Mouse (Mus musculus) telencephalon, adult 2 months (tissue): Measurements from ENCODE around the gene Clasp1.

Experiments
- DNase-seq: peaks from one replicate; pipeline ENCODE4 v3.0.0-alpha.2; 2011; ENCODE audit warnings: low read depth, low spot score

Clasp1 gene

DNA sequence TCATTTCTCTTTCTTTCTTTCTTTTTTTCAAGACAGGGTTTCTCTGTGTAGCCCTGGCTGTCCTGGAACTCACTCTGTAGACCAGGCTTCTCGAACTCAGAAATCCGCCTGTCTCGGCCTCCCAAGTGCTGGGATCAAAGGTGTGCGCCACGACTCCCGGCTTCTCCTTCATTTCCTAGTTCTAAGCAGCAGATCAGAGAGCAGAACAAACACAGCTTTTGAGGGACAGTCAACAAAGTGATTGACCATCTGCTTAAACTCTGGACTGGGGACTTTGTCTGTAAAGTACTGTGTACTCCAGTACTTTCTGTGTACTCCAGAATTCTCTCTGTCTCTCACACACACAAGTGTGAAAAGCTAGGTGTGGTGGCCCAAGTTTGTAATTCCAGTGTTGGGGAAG lies 14.1 kb downstream of the Clasp1 start:
- no peak for DNase-seq

- no peak for DNase-seq
Observed at GRCm38 (mm10) chr1:118403440-118403839, 14.6 kb downstream of the Clasp1 start.

DNA sequence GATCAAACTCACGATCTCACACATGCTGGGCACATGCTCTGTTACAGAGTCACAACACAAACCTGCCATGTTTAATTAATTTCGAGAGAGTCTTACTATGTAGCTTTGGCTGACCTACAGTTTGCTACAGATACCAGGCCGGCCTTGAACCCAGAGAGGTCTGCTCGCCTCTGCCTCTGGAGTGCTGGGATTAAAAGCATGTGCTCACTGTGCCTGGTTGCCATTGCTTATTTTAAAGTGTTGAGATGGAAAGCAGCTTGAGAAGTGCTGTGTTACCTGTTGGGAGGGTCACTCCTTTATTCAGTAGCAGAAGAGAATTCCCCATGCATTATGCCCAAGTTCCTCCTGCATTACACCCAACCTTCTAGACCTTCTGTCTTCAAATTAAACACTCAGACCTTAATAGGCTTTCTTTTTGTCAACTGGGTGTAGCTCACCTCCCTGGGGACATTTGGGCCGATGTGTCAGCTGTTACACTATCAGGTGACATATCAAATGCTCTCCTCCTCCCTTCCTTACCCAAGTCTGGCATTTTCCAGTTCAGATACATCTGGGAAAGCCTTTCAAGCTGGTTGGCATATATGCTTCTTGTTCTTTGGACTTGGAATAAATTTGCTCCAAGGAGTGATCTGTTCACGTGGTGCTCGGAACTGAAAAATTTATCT lies 18.9 kb downstream of the Clasp1 start:
- DNase-seq = no peak

- DNase-seq = no peak
Observed at GRCm38 (mm10) chr1:118409249-118409648, 20.4 kb downstream of the Clasp1 start.

- DNase-seq = no peak
Observed at GRCm38 (mm10) chr1:118410824-118411223, 22.0 kb downstream of the Clasp1 start.

DNA sequence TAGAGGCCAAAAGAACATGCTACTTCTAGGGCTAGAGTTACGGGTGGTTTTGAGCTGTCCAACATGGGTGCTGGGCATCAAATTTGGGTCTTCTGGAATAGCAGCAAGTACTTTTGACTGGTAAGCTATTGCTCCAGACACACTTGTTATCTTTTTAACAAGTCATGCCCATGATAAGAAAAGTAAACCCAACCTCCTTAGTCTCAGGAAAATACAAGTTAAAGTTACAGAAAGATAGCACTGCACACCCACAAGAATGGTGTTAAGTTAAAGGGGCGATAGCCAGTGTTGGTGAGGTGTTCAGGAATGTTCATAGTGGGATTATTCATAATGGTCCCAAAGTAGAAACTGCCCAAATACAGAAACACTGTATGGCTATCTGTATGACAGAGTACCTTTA lies 24.3 kb downstream of the Clasp1 start:
- no peak for DNase-seq

DNA sequence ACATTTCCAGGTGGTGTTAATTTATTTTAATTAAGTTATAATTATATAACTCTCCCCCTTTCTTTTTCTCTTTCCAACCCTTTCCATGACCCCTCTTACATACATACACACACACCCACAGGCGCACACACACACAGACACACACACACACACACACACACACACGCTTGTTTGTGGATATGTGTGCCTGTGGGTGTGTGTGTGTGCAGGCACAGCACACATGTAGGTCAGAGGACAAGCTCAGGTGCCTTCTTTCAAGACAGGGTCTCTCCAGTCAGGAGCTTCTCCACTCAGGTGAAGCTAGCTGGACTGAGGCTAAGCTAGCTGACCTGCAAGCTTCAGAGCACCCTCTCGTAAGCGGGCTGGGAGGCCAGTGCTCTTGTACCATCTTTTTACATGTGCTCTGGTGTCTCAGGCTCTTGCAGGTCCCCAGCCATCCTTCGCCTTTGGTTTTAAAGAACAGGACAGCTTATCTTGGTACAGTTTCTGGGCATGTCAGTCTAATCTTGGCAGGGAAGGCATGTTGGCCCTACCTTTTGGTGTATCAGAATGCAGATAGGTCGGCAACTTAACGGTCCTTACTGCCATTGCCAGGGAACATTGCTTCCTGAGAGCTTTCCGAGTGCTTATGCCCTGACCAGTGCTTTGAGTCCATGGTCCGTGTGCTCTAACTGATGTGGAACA lies 28.3 kb downstream of the Clasp1 start:
- DNase-seq = no peak

DNA sequence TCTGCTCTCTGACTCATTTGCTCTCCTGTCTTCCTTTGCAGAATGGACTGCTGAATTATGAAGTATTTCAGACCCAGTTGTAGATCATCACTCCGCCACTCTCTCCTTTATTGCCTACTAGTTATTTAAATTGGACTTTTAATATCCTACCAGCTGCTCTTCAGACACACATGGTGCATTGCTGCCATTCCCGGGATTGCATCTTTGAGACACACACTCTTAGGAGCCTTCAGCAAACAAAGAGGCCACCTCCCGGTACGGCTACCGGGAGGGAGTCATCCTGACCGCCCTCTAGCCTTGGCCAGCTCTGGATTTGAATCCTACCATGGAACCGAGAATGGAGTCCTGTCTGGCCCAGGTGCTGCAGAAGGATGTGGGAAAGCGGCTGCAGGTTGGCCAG lies 30.5 kb downstream of the Clasp1 start:
- no peak for DNase-seq

DNA sequence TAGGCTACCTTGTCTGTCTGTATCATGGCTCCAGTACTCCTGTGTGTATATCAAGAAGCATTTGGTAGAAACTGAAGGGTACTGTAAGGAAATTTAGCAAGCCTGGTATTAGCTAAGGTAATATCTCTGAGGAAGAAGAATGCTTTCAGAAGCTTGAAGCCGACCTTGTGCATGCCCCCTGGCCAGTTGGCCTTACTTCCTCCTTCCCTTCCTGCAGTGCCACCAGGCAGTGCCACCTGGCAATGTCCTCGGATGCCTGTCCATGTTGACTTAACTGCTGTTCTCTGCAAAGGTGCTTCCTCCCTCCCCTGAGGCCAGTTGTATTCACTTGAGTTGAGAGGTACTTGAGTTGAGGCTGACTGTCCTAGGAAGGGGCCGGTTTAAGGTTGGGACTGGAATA lies 32.3 kb downstream of the Clasp1 start:
- no peak for DNase-seq

GRCm38 (mm10) chr1:118422812-118423211 lies 34.0 kb downstream of the Clasp1 start:
- no peak for DNase-seq

- no peak for DNase-seq
Observed at GRCm38 (mm10) chr1:118425982-118426381, 37.1 kb downstream of the Clasp1 start.

DNA sequence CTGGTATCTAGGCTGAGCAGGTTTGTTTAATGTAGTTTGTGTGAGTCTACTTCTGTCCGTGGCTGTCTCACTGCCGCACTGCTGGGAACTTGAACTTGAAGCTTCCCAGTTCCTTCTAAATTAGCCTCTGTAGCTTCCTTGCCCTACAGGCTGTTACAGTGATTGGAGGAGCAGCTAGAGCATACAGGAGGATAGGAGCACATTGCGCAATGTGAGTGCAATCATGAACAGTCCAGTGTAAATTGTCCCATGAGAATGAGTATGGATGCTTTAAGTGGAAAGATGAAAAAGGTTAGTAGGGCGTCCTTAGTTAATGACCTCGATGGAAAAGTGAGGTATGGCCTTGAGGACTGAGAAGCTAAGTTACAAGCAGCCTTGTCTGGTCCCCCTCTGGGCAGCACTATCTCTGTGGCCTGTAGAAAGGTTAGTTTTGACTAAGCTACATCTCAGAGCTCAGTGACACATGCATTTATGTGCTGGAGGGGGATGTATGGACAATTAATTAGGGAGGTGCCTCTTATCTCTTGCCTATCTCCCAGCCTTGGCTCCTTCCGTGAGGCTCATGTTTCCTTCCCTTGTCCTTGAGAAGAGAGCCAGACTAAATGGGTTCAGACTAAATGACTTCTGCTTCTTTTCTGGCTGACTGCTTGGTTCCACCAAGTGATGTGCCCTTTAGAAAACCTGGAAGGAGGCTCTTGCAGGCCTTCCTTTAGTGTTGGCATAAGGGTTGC lies 39.7 kb downstream of the Clasp1 start:
- DNase-seq = no peak

- no peak for DNase-seq
Observed at GRCm38 (mm10) chr1:118431548-118431947, 42.7 kb downstream of the Clasp1 start.

DNA sequence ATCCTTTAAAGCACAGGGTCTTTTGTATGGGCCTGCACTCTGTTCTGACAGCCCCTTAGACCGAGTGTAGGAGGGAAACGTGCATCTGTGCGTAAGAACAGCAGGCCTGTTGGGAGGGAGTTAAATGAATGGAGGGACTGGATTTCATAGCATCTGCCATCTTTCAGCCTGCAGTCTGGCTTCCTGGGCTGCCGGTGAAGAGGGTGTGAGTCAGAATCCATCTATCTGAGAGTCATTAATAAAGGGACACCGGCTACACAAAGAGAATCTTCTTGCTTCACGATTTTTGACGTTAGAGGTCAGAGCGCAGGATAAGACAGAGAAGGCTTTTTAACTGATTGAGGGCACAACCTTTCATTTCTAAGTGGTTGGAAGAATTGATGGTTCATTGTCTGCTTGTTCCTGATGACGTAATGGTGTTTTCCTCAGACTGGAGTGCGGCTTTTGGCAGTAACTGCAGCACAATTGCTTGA lies 46.2 kb downstream of the Clasp1 start:
- no peak for DNase-seq

- DNase-seq = no peak
Observed at GRCm38 (mm10) chr1:118437856-118438255, 49.0 kb downstream of the Clasp1 start.

- no peak for DNase-seq
Observed at GRCm38 (mm10) chr1:118438332-118438731, 49.5 kb downstream of the Clasp1 start.

DNA sequence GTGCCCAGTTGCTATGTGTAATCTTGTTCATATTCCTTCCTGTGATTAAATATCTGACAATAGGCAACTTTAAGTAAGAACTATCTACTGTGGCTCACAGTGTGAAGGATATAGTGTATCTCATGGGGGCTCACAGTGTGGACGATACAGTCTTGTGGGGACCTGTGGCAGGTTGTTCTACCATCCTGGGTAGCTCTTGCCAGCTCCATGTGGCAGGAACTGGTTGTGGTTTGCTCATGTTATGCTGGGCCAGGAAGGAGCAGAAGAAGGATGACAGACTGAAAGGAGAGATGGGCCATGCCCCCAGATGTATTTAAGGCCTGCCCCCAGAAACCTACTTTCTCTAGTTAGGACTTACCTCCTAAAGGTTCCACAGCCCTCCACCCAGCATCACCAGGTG lies 51.7 kb downstream of the Clasp1 start:
- DNase-seq = no peak

DNA sequence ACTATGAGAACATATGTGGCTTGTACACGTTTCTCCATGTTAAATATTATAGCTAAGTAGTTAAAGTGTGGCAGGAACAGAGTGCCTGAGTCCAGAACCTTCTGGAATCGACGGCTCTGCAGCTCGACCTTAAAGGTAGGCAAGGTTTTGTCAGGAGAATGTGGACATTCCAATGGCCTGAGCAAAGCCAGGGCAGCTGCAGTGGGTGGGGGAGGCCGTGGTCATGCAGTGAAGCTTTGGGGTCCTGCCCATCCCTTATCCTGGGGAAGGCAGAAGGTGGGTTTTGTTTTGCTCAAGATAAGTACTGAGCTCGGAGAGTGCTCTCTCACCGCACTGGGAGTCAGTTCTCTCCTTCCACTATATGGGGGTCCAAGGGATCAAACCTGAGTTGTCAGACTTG lies 55.6 kb downstream of the Clasp1 start:
- no peak for DNase-seq

- no peak for DNase-seq
Observed at GRCm38 (mm10) chr1:118444988-118445387, 56.1 kb downstream of the Clasp1 start.

DNA sequence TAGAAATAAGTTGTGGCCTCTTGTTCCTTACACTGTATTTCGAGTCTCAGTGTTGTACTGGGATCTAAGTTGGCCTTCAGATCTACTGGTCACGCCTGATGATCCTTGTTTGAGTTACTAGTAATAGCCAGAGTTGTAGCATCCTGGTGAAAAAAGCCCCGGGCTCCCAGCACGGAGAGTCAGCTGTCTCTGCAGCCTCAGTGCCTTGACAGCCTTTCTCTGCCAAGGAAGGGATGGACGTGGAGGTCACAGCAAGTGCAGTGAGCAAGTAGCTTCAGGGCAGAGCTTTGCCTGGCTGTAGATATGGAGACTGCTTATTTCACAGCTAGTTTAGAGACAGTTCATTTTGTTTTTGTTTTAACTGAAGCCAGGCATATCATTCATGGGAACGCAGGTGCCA lies 56.6 kb downstream of the Clasp1 start:
- no peak for DNase-seq

DNA sequence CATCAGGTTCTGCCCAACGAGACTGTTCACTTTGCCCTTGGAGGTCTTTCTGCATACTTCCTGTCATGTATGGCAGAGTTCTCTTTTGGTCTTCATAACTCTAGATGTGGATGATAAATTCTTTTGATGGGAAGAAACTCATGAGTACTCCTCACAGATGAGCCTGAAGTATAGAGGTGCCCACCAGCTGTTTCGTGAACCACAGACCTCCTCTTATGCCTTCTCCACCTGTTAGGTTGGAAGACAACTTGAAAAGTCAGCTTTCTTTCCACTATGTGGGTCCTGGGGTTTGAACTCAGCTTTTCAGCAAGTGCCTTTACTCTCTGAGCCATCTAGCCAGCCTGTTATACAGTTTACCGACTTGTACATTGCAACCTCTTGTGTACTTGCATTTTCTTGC lies 57.1 kb downstream of the Clasp1 start:
- no peak for DNase-seq

DNA sequence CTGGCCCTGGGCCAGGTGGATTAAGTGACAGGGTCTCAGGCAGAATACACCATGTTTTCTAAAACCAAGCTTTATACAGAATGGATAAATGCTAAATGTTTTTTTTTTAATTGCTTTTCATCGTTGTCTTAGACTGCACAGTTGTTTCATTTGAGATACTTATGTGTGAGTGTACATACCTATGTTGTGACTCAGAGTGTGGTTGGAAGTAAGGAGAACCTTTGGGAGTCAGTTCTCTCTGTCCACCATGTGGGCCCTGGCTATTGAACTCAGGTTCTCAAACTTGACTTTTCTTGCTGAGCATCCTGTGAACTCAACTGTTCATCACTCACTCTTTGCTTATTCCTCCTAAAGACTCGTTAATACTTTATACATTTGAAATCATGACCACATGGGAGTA lies 58.3 kb downstream of the Clasp1 start:
- no peak for DNase-seq

GRCm38 (mm10) chr1:118448214-118448613 lies 59.4 kb downstream of the Clasp1 start:
- no peak for DNase-seq
